Mouse (Mus musculus) testis, adult 2 months (tissue): ENCODE results near the gene Ptpn7. TPM values are rescaled to one million over a fixed set of nuclear protein-coding genes. Genes with fewer than 3 reads are reported as not detected.

Experiments used
- H3K27ac ChIP-seq: fragments of 200-500 bp; 2 replicates; pipeline ENCODE4 v1.5.1; 2012; ENCODE audit warnings: low read depth, low read length; ENCODE audit not compliant: control insufficient read depth, insufficient read depth
- H3K27me3 ChIP-seq: fragments of 200-500 bp; 2 replicates; pipeline ENCODE4 v1.6.1; 2012; ENCODE audit warnings: mild to moderate bottlenecking, low read length, moderate library complexity; ENCODE audit not compliant: control insufficient read depth, insufficient read depth
- H3K36me3 ChIP-seq: fragments of 200-500 bp; 2 replicates; pipeline ENCODE4 v1.6.1; 2012; ENCODE audit warnings: mild to moderate bottlenecking, low read length; ENCODE audit not compliant: control insufficient read depth, insufficient read depth
- H3K4me1 ChIP-seq: fragments of 200-500 bp; 2 replicates; pipeline ENCODE4 v1.6.1; 2012; ENCODE audit warnings: low read length; ENCODE audit not compliant: control insufficient read depth, insufficient read depth
- H3K4me3 ChIP-seq: fragments of 200-500 bp; 2 replicates; pipeline ENCODE4 v1.5.1; 2012; ENCODE audit warnings: low read depth, mild to moderate bottlenecking, low read length, moderate library complexity, mixed read lengths; ENCODE audit not compliant: control insufficient read depth
- CTCF ChIP-seq: fragments of 200-500 bp; IDR thresholded peaks from 2 replicates; pipeline ENCODE4 v1.5.1; 2012; ENCODE audit warnings: low read depth, mild to moderate bottlenecking, inconsistent platforms, low read length, moderate library complexity; ENCODE audit not compliant: control insufficient read depth, insufficient read depth, insufficient replicate concordance
- POLR2A ChIP-seq: fragments of 200-500 bp; IDR thresholded peaks from 2 replicates; pipeline ENCODE4 v1.6.1; 2012; ENCODE audit warnings: low read depth, mild to moderate bottlenecking, inconsistent platforms, low read length, moderate library complexity; ENCODE audit not compliant: control insufficient read depth
- polyA plus RNA-seq: library from polyadenylated mRNA; depleted of rRNA; stranded (reverse); fragments of >200 nt; gene quantifications from 2 replicates; pipeline ENCODE4 v1.2.3, GENCODE M21; 2012

Ptpn7 gene
- polyA plus RNA-seq, 1 experiment: 2.6 TPM

DNA sequence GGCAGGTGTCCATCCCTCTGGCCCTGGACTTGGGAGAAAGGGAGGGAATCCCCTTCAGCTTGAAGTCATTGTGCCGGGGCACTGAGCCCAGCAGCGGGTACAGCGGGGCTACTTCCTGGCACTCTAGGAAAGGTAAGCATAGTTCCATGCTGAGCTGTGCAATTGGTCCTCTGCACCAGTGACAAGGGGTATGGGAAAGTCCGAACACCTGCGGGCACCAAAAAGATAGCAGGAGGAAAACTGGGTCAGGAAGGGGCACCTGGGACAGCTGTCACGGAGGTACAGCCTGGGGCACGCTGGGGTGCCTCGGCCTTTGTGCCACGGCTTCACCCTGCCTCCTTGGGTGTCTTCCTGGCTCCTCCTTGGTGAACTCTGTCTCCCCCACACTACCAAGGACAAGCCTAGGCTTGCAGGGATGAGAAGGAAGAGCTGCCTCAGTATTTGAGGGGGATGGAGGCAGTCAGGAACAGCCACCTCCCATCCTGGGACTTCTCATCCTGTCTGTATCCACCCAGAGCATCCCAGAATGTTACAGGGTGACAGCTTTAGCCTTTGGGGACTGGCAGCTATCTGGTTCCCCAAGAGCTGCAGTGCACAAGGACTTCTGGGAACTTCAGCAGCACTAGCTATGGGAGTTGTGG, 2.8 kb upstream of the Ptpn7 start:
- H3K4me3 ChIP-seq: no peak overlapping the region
- no peaks in the 10 kb centered on the region for H3K27me3 ChIP-seq
- TF ChIP-seq CTCF: no peak
- TF ChIP-seq POLR2A: no peak
- H3K27ac ChIP-seq: no peak overlapping the region
- H3K36me3 ChIP-seq: no peaks in the 10 kb centered on the region
- H3K4me1 ChIP-seq: no peaks in the 10 kb centered on the region; the same call in 1 of the 2 replicates

DNA sequence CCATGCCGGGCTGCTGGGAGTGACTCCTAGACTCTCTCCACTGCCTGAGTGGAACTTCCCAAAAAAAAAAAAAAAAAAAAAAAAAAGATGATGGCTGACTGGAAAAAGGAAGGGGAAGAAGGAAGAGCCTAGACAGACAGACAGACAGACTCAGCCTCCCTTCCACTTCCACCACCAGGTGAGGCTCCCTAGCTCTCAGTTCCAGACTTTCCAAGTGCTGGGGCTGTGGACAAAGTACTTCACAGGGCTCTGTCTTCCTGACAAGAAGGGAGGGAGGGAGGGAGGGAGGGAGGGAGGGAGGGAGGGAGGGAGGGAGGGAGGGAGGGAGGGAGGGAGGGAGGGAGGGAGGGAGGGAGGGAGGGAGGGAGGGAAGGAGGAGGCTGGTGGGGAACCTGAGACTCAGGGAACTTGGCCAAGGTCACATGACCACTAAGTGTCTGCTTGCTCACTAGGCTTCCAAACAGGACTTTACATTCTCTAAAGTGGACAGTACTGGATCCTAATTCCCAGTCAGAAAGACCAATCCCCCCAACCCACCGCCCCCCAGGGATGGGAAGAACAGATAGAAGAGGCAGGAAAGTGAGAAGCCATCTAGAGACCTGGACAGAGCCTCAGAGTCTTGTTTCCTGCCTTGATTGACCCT, 2.0 kb upstream of the Ptpn7 start:
- Histone ChIP-seq H3K4me3 (no peak overlapping the region), H3K27ac (no peak overlapping the region), H3K36me3 (no peaks in the 10 kb centered on the region), H3K4me1 (no peaks in the 10 kb centered on the region; the same call in 1 of the 2 replicates), H3K27me3 (no peaks in the 10 kb centered on the region)
- TF ChIP-seq CTCF: no peak
- no peak for TF ChIP-seq POLR2A

- Histone ChIP-seq H3K4me1 (no peaks in the 10 kb centered on the region; the same call in 1 of the 2 replicates), H3K27ac (no peak overlapping the region)
- TF ChIP-seq POLR2A (no peak), CTCF (no peak)
These were observed 1.5 kb upstream of the Ptpn7 start for GRCm38 (mm10) chr1:135131034-135131433.

GRCm38 (mm10) chr1:135131560-135131959, 940 bp upstream of the Ptpn7 start:
- H3K27ac ChIP-seq: no peak overlapping the region
- H3K4me3 ChIP-seq: no peak overlapping the region
- no peaks in the 10 kb centered on the region for H3K36me3 ChIP-seq
- H3K4me1 ChIP-seq: no peaks in the 10 kb centered on the region; the same call in 1 of the 2 replicates
- no peak for TF ChIP-seq POLR2A
- TF ChIP-seq CTCF: no peak
- no peaks in the 10 kb centered on the region for H3K27me3 ChIP-seq

More at GRCm38 (mm10) chr1:135131034-135131433, 1.5 kb upstream of the Ptpn7 start:
- H3K4me3 ChIP-seq: no peak overlapping the region
- no peaks in the 10 kb centered on the region for H3K36me3 ChIP-seq
- no peaks in the 10 kb centered on the region for H3K27me3 ChIP-seq

DNA sequence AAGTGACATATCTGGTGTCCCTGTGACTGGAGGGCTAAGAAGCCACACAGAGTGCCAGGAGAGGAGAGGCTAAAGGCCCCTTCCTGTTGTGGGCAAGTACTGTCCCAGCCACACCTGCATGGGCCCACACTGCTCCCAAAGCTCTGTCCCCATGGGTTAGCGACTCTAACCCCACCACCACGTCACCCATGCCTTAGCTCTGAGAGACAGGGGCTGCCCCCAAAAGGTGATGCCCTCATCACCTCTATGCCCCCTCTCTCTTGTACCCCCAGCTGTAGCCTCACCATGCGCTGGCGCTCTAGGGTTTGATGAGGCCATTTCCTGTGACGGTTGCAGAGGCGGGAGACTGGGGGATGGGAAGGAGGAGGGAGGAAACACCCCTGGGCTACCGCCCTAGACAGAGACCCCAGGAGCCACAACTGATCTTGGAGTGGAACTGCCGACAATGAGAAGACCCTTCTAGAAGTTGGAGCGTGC, 431 bp downstream of the Ptpn7 start:
- Histone ChIP-seq H3K4me3 (no peak overlapping the region), H3K36me3 (no peaks in the 10 kb centered on the region), H3K4me1 (no peaks in the 10 kb centered on the region; the same call in 1 of the 2 replicates), H3K27me3 (no peaks in the 10 kb centered on the region), H3K27ac (no peak overlapping the region)
- no peak for TF ChIP-seq POLR2A
- no peak for TF ChIP-seq CTCF

DNA sequence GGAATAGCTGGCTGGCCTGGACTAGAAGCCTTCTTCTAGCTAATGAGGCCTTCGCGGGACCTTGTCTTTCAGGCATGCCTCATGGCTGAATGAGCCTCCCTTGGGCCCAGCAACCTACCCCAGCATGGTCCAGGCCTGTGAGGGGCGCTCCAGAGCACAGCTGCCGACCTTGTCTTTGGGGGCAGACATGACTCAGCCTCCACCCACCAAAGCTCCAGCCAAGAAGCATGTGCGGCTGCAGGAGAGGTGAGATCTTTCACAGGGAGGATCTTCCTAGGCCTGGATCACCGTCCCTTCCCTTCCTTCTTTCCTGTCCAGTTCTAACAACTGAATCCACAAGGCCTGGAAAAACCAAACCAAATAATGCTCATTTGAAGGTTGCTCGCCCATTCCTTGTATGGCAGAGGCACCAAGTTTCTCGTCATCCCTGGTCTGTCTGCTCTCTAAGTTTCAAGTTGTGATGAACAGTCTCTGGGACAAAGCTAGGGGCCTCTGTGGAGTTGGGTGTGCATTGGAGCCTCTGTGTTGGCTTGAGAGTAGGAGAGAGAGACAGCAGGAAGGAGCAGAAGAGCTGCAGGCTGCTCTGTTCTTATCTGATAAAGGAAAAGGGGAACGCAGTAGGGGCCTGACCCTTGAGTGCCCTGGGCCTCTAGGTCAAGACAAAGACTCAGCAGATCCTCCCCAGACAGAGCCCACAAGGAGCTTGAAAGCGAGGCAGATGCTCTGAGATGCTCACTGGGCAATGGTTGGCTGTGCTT, 1.4 kb downstream of the Ptpn7 start:
- H3K27me3 ChIP-seq: no peaks in the 10 kb centered on the region
- H3K4me3 ChIP-seq: no peak overlapping the region
- H3K36me3 ChIP-seq: no peaks in the 10 kb centered on the region
- H3K4me1 ChIP-seq: no peaks in the 10 kb centered on the region; the same call in 1 of the 2 replicates
- no peak for TF ChIP-seq POLR2A
- TF ChIP-seq CTCF: no peak
- H3K27ac ChIP-seq: no peak overlapping the region

DNA sequence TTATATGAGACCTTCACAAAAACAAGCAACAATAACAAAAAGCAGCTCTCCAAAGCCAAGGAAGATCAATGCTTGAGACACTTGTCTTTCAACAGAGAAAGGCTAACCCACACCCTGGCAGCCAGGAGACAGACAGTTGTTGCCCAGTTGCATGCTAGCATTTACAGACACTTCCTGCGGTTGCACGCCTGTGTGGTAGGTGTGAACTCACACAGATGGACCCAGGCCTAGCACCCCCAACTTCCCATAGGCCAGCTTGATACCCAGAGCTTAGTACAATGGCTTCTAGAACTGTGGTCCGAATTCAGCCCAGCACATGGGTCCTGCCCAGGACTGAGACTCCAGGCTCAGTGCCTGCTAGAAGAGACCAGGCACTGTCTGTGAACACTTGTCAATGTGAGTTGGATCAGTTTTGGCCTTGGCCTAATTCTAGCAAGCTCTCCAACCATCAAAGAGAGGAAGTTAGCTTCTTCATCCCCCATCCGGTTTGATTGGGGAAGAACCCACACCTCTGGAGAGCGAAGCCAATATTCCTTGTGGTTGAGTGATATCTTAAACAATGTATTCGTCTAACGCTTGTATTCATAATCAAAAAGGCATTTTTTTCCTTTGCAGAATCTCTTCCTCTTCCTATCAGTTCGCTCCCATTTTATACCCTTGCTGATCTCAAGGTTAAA, 2.7 kb downstream of the Ptpn7 start:
- Histone ChIP-seq H3K27ac (no peak overlapping the region), H3K4me3 (no peak overlapping the region), H3K27me3 (no peaks in the 10 kb centered on the region), H3K4me1 (no peaks in the 10 kb centered on the region; the same call in 1 of the 2 replicates), H3K36me3 (no peaks in the 10 kb centered on the region)
- no peak for TF ChIP-seq POLR2A
- no peak for TF ChIP-seq CTCF
